Mouse (Mus musculus) cerebellum, adult 18-20 months (tissue): Measurements from ENCODE around the gene Kcnv2.

Source experiments
- DNase-seq, 2 experiments: peaks; one replicate each; pipeline ENCODE4 v3.0.0; 2021

The Kcnv2 gene

DNA sequence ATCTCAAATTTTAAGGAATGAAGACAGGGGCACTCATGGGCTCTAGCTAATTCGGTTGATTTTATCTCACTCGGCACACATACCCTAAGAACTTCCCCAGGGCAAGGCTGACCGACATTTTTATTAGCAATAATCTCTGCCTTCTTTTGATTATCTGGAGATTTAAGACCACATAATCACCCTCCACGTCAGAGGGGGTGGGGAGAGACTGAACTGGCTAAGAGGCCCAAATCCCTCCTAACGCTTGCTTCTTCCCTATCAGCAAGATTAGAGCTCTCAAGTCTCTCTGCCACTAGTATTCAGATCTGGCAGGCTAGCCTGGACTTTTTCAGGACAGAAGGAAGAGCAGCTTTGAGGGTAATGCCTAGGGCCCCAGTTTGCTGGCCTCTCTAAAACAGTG, at the start of gene Kcnv2:
TSS of gene Kcnv2 (plus strand) at position 308 of the 400 bp plus-strand sequence.
- DNase-seq, result no peak

DNA sequence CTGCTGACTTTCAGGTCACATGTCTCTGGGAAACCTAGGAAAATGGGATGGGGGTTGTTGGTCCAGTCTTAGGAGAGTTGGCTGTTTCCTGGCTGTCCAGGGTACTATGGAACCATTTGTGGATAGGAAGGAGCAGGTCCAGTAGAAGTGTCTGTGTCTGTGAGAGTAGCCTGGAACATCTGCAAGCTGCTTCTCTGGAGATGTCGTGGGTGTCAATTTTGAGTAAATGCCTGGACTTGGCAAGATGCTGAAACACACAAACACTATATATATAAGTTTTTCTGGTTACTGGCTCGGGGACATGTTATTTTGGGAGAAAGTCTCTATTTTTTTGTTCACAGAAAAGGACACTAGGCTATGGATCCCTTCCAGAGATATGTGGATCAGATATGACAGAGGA, 49.0 kb upstream of the Kcnv2 start:
- DNase-seq, result no peak

DNA sequence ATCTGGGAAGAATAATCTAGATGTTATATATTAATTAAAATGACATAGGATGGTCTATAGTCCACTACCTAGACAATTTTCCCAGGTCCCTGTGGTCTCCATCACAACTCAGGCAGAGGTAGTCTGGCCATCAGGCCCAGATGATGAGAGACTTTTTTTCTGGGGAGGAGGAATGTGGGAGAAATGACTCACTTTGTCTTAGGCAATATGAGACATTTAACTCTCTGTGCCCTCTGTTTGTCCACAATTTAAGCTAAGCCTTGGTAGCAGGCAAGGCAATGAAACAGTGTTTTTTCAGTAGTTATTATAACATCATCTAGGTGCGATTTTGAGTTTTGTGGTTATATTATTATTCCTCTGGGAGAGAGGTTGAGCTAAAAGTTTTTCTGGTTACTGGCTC, 48.0 kb upstream of the Kcnv2 start:
- DNase-seq, result no peak

DNA sequence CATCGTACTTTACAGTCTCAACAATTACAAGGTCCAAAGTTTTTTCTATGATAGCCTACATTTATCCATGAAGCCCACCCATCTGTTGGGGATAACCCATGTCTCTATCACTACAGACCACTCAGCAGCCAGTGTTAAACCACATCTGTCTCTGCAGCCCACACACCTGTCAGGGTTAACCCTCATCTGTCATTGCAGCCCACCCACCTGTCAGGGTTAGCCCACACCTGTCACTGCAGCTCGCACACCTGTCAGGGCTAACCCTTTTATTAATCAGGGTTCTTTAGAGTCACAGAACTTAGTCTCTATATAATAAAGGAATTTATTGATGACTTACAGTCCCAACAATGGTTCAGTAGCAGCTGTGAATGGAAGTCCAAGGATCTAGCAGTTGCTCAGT, 43.2 kb upstream of the Kcnv2 start:
- DNase-seq, result no peak

DNA sequence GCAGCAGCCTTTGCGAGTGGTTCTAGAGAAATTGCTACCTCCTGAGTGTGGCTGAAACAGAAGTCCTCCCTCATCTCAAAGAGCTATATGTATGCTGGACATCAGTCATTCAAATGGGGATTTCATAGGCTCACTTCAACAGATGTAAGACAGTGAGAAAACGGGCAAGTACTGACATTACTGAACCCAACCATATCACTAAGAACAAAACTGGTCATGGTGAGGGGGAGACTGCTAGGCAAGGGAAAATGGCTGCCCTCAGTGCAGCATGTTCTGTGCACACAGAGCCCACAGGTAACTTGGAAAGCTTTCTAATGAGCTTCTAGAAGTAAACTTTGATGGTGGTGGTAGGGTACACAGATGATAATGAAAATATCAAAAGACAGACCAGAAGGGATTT, 12.3 kb upstream of the Kcnv2 start:
- no peak for DNase-seq

DNA sequence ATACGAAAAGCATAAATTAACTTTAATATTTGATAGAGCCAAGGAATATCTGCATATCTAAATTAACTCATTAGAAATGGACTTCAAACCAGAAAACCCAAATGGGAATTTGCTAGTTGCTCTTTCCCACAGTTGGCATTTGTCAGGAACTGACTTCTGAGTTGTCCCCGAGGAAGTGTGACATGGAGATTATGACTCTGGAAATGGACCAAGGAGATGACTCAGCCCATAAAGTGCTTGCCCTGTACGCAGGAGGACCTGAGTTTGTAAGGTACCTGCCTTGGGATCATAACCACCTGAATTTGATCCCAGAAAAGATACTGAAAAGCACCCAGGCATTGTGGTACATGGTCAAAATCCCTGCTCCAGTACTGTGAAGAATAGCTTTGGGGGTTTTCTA, 11.1 kb upstream of the Kcnv2 start:
- no peak for DNase-seq

DNA sequence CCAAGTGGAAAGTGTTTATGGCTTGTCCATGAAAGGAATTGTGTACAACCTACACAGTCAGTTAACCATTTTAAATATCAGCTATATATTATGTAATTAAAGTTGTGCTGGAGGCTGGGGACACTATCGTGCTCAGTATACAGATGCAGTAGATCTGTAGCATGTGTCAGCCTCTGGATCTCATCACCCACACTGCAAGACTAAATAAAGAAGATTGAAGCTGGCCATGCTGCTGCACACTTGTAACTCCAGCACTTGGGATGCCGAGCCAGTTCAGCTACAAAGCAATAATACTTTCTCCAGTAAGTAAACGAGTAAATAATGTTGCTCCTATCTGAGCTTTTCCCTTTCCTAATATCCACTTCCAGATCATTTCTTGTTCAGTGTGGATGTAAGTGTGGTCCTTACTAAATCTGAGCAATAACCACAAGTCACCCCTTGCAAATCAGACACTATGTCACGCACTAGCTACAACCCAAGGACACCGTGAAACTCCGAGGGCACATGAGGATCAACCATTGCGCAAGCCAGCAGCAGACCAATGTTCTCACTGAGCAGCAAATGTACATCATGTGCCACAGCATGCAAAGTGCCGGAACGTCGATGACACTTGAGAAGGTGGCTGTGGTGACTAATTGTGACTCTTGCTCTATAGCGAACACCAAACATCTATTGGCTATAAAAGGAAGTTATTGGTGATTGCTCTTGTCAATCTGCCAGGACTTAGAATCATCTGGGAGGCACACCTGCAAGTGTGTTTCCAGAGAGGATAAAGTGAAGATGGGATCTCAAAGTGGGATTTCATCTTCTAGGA, 9.9 kb upstream of the Kcnv2 start:
- no peak for DNase-seq

DNA sequence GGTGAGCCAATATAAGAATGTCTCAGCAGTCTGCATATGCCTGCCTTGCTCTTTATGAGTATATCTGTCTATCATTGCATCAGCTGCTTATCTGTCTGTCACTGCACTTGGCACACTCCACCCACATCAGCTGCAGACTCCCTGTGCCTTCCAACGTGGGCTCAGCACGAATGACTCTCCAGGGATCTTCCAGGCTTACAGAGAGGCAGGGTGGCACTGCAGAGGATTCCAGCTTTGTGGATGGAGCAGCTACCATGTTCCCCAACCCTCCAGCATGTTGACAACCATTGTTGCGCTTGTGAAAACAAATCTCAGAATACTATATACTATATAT, 9.3 kb upstream of the Kcnv2 start:
- DNase-seq, result no peak

DNA sequence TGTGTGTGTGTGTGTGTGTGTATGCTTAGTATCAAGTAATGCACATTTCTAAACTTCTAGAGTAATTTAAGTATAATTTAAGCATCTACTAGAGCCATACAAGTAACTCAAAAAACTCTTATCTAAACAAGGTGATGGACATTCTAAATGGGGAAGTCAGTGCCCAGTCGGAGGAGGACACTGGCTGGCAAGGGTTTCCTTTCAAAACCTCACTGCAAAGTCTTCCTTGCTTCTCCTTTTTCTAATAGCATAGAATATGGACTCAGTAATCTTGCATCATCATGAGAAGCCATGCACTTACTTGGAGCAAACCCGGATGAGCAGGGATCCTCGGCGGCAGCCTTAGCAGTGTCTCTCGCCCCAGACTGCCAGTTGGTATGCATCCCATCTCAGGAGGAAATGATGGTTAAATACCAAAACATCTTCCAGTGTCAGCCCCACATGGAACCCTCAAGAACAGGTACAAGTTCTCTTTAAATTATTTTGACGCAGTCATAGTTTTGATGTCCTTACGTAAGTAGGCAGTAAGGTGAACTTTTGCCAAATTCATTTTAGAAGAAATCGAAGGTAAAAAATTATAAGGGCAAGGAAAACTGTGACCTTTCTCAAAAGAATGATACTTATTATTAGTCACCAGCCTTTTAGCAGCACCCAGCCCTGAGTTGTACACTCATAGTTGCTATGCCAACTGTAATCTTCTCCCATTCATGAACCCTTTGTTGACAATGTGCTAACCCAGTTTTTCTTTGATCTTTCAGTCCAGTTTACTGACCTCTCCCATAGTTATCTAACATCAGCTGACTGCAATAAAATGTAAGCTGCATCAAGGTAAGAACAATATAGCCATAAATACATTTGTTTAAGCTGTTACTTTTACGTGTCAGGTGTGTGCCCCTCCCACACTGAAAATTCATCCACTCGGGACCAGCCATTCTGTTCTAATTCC, 5.8 kb upstream of the Kcnv2 start:
- no peak for DNase-seq

DNA sequence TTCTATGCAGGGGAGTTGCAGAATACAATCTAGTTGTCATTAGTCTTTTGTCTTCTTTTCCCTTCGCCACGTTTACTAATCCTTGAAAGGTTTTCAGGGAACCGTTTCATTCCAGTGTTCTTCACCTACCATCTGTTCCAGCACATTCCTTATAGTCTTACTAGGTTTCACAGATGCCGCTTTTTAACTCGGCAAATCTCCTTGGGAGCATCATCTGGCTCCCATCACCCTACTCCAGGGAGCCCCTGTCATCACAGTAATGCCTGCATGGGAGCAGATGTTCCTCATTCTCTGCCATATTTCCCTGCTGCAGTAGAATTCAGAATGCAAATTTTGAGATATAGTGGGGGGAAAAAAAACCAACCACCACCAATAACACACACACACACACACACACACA, 5.1 kb upstream of the Kcnv2 start:
- no peak for DNase-seq

DNA sequence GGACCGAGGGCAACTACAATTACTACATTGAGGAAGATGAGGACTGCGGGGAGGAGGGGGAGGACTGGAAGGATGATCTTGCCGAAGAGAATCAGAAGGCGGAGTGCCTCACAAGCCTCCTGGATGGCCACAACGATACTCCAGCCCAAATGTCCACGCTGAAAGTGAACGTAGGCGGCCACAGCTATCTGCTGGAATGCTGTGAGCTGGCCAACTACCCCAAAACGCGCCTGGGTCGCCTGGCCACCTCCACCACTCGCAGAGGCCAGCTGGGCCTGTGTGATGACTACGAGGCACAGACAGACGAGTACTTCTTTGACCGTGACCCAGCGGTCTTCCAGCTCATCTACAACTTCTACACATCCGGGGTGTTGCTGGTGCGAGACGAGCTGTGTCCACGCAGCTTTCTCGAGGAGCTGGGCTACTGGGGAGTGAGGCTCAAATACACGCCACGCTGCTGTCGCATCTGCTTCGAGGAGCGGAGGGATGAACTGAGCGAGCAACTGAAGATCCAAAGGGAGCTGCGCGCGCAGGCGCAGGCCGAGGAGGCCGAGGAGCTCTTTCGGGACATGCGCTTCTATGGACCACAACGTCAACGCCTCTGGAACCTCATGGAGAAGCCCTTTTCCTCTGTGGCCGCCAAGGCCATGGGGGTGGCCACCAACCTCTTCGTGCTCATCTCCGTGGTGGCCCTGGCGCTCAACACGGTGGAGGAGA, 681 bp downstream of the Kcnv2 start:
- no peak for DNase-seq

DNA sequence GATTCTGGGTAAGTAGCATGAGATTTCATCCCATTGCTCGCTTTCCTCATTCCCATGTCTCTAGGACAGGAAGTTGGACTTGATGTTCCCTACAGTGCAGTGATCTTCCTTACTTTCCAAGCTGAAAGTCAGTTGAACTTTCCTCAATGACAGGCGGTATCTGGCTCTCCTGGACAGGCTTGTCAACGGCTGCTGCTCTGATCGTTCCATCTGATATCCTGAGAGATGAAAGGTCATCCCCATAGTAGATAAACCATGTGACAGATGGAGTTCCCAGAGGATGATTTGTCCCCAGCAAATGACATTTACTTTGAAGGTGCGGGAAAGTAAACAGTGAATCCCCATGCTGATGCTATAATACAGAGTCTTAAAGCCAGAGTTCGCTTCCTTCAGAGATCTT, 3.2 kb downstream of the Kcnv2 start:
- no peak for DNase-seq

DNA sequence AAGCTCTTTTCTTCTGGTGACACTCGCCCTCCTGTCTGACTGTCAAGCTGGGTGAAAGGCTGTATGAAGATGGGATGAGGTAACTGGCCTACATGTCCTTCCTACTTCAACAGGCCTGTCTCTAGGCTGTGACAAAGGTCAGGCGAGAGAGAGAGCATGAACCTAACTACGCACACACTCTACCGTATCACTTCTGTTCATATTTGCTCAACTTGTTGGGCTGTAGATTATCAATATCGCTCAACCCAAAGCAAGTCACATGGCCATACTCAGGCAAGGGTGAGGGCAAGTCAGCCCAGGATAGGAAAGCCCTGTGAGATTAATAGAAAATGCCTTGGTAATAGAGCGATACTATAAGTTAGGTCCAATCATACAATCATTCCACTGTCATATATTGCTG, 5.2 kb downstream of the Kcnv2 start:
- DNase-seq, result no peak

DNA sequence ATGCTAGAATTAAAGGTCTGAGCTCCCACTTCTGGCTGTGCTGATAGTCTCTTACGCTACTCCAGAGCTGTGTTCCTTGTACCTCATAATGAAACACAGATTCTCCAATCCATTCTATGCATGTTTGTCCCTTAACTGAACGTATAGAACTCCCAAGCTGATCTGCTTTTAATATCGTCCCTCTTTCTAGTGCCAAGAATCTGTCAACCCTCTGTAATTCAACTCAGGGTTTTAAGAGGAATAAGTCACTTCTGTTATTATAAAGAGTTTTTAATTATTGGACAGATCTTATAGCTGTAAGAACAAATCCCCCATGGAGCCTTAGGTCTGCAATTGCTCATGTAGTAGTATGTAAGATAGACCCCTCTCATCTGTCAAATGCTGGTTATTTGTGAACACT, 5.8 kb downstream of the Kcnv2 start:
- DNase-seq, result no peak

DNA sequence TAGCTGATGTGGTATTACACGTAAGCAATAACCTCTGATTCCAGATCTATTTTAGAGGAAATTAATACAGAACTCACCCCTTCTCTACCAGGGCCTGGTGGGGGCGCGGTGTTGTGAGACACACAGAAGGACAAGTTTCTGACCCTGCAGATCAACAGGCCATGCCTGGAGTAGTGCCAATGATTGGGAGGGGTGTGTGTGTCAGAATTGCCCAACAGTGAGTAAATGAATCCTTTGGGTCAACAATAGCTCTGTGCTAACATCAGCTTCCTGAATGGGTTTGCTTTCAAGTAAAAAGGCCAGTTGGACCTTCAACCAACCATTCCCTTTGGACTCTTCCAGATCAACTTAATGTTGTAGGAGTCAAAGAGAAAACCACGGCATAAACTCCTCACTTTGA, 6.3 kb downstream of the Kcnv2 start:
- DNase-seq, result no peak

DNA sequence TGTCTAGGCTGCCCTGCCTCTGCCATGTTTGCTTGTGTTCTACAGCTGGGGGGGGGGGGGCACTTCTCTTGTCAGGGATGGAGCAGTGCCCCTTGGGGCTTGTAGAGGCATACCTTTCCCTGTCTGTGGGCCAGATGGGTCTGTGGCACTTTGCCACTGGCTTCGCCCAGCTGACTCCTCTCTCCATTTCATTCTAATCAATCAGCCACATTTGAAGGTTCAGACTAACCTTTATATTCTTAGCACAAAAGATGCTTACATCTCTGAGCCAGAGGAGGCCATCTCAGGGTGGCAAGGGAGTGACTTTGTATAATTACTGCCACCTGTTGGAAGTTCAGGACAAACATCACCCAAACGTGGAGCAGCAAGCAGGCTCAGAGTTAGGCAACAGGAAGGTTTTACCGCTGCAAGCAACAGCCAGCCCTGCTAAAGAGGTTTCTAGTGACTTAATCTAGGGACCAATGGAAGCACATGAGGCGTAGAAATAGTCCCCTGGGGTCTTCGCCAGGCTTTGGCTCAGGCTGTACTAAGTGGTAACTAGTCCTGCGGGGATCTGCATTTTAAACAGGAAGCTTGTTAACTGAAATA, 9.9 kb downstream of the Kcnv2 start:
- DNase-seq, result no peak

DNA sequence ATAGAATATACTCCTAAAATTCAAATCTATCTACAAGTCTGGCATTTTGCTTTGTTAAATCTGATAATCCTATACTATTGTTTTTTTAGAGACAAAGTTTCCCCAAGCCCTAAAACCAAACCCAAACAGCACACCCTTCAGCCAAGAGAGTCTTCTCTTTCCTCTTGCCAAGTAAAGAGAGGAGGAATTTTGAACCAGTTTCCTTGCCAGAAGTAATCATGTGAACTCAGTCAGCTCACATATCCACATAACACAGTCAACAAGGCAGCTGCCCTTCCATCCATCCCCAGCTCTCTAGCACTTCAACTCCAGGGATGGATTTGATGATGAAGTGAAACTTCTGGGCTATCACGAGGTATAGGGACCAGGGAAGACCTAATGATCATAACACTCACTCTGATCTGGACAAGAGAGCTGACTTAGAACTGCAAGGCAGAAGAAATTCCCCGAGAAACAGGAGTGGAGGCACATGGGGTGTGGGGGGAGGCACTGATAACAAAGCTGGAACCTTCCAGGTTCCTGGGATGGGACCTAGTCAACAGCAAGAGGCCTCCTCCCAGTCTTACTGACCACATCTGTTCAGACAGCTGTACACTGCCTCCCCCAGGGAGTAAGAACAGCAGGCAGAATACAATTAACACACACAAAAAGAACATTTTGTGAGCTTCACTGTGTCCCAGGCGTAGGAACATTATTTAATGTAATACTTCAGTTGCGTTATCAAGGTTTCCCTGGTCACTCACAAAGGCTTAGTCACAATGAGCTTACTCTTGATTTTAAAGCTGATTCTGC, 13.9 kb downstream of the Kcnv2 start:
- no peak for DNase-seq

DNA sequence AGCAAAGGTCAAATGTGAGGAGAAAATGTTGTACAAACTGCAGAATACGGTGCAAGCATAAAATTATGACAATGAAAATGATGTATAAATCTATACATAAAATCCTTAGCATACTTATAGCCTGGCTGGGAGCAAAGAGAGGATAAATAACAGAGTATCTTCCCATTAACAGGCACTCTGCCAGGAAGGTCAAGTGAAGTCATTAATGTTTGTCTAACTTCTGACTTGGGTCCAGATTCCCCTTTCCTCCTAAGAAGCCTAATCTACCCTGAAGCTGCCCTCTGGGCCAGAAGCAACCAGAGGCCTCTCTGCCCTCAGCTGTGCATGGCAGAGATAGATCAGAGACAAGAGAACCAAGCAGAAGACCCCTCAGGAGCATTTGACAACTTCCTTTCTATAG, 24.1 kb downstream of the Kcnv2 start:
- no peak for DNase-seq

DNA sequence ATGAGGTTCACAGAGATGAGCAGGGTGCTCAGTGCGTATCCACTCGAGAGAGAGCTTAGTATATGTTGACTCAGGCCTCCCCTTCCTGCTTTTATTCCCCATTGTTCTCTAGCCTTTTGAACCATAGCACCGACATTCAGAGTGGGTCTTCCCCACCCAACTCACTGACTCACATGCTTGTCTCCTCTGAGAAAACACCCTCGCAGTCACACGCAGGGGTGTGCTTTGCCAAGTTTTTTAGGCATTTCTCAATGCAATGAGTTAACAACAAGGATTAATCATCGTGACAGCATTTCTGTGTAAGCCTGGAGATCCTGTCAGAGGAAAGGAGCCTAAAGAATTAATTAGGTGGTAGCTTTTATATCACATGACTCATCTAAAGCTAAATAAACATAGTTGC, 29.3 kb downstream of the Kcnv2 start:
- no peak for DNase-seq

DNA sequence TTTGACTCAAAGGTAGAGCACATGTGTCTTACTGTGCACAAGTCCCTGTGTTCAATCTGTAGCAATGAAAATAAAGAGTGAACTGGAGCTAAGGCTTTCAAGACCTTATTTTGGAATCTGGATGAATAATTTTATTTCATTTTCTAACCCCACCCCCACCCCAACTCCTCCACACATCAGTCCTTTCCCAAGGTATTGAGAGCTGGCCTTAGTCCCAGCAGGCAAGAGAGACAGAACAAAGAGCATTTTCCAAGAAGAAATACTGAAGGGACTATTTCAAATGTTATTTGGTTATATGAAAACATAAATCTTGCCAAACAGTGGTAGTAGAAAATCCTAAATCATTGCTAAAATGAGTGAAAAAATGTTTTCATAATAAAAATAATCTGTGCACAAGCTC, 38.0 kb downstream of the Kcnv2 start:
- no peak for DNase-seq

DNA sequence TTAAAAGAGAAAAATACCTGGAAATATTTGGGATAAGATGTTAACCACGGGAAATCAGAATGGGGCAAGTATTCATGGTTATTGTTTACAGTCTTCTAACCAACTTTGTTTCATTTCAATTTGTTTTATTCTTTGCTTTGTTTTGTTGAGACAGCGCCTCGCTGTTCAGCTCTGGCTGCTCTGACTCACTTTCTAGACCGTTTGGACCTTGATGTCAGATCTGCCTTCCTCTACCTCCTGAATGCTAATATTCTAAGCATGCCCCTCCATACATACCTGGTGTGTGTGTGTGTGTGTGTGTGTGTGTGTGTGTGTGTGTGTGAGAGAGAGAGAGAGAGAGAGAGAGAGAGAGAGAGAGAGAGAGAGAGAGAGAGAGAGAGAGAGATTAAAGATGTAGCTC, 41.5 kb downstream of the Kcnv2 start:
- DNase-seq, result no peak

DNA sequence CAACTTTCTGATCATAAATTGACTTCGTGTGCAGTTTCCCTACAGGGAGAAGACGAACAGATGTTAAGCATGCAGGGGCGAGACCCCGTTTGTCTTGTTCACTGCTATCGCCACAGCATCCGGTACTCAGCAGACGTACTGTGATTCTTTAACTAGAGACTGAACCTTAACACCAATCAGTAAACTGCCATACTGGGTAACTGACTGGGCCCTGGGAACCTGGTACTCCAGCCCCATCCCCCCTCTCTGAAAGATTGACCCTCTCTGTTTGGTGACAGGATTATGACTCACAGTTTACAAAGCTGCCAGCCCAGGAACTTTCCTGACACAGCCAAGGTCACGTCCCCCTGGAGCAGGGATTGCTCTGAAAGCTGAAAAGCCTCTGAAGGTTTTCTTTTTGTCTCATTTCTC, 42.1 kb downstream of the Kcnv2 start:
- DNase-seq, result no peak
